Mouse (Mus musculus) olfactory bulb, adult 2 months (tissue): ENCODE results near the gene Bicdl2.

Source experiments
- CTCF ChIP-seq: fragments of 200-500 bp; IDR thresholded peaks from 2 replicates; pipeline ENCODE4 v1.5.1; 2012; ENCODE audit warnings: low read depth, mild to moderate bottlenecking, low read length, moderate library complexity; ENCODE audit not compliant: insufficient read depth
- POLR2A ChIP-seq: fragments of 200-500 bp; IDR thresholded peaks from 2 replicates; pipeline ENCODE4 v1.6.1; 2012; ENCODE audit warnings: mild to moderate bottlenecking, low read depth, low read length, moderate library complexity; ENCODE audit not compliant: insufficient read depth

DNA sequence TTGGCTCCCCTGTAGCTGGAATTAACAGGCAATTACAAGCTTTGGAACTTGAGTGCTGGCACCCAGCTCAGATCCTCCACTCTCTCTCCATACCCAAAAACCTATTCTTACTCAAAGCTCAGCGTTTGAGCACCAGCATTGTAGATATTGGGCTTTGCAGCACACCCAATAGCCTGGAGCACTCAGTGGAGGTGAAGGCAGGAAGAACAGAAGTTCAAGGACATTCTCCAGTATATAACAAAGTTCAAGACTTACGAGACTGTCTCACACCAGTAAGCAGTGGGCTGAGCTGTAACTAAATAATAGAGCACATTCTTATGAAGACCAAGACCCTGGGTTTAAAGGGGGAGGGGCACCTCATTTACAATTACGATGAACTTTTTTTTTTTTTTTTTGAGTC, 12.5 kb downstream of the Bicdl2 start:
- TF ChIP-seq CTCF (no peak), POLR2A (no peak)
